Mouse (Mus musculus): ENCODE data around the gene Smim20. TPM values are rescaled to one million over a fixed set of nuclear protein-coding genes. Genes with fewer than 3 reads are reported as not detected.

Gene Smim20
- polyA plus RNA-seq, 1 experiment = 45.9 TPM

DNA sequence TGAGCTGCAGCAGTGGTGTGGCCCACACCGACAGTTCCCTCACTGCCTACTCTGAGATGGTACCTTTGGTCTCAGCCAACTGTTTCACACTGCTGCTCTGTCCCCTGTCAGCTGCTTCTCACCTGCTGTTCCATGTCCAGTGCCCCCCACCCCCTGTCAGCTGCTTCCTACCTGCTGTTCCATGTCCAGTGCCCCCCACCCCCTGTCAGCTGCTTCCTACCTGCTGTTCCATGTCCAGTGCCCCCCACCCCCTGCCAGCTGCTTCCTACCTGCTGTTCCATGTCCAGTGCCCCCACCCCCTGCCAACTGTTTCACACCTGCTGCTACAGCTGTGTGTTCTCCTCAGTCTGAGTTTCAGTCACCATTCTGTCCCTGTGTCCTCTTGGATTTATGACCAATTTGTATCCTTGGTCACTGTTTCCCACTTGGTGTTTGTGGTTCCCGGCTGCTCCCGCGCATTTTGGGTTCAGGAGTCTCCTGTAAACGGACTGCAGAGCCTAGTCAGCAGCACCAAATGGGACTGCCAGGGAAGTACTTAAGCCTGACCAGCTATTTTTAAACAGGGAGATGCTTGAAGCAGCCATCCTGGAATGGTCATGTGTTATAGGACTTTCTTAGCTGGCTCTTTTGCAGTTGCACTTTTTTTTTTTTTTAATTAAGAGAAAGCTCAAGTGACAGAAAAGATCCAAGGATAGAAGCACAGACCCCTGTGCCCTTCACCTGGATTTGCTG, 7.0 kb downstream of the Smim20 start:
- H3K27me3 ChIP-seq (ENCODE audit: control insufficient read depth, insufficient read depth, low read length) = no peaks in the 10 kb centered on the region
- WGBS = 83% methylated on average over 5 of the region's 5 CpGs
- no peak overlapping the region for H3K27ac ChIP-seq (ENCODE audit: insufficient read depth, low read depth, low read length)
- H3K36me3 ChIP-seq (ENCODE audit: control insufficient read depth, insufficient read depth, low read length) = peaks cover 27% of the 10 kb centered on the region
- no peak overlapping the region for H3K4me3 ChIP-seq (ENCODE audit: low read depth, low read length)
- H3K4me1 ChIP-seq (ENCODE audit: control insufficient read depth, insufficient read depth, insufficient read length, low read length) = no peaks in the 10 kb centered on the region; the same call in 1 of the 2 replicates
- no peak for TF ChIP-seq POLR2A (IDR thresholded peaks at IDR 0.05; ENCODE audit: low read depth, low read length)
- TF ChIP-seq CTCF (IDR thresholded peaks at IDR 0.05; ENCODE audit: extremely low read depth, insufficient read length, insufficient replicate concordance, low read depth, low read length) = no peak

DNA sequence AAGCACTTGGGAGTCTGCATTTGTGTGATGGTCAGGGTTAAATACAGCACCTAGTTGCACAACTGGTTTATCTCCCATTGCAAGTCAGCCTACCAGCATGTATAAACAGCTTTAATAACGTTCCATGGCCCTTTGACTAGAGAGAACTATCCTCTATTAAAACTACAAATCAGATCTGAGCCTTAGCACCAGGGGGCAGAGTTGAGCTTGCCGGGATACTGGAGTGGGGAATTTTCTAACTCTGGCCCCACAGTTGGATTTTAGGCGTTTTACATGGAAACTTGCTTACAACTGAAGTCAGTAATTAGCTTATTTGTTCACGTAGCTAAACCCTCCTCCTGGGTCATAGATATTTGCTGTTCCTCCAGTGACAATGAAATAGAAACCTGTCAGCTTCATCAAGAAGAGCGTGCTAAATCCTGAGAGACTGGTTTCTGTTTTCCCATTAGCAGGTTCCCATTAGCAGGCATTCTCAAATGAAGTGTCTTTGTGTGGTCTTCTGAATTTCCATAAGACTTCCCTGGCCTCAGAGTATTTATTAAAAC, 8.0 kb downstream of the Smim20 start:
- Histone ChIP-seq H3K27ac (ENCODE audit: insufficient read depth, low read depth, low read length) (no peak overlapping the region), H3K36me3 (ENCODE audit: control insufficient read depth, insufficient read depth, low read length) (peaks cover 27% of the 10 kb centered on the region), H3K4me1 (ENCODE audit: control insufficient read depth, insufficient read depth, insufficient read length, low read length) (no peaks in the 10 kb centered on the region), H3K4me3 (ENCODE audit: low read depth, low read length) (no peak overlapping the region), H3K27me3 (ENCODE audit: control insufficient read depth, insufficient read depth, low read length) (no peaks in the 10 kb centered on the region)
- peak; percentile 34; the same call in 1 of the 2 replicates for TF ChIP-seq CTCF (IDR thresholded peaks at IDR 0.05; ENCODE audit: extremely low read depth, insufficient read length, insufficient replicate concordance, low read depth, low read length)
- TF ChIP-seq POLR2A (IDR thresholded peaks at IDR 0.05; ENCODE audit: low read depth, low read length) = no peak
- 62% methylated on average over 5 of the region's 5 CpGs for WGBS

GRCm38 (mm10) chr5:53275376-53275775, 8.5 kb downstream of the Smim20 start:
- Histone ChIP-seq H3K4me1 (ENCODE audit: control insufficient read depth, insufficient read depth, insufficient read length, low read length) (no peaks in the 10 kb centered on the region), H3K36me3 (ENCODE audit: control insufficient read depth, insufficient read depth, low read length) (peaks cover 27% of the 10 kb centered on the region), H3K27ac (ENCODE audit: insufficient read depth, low read depth, low read length) (no peak overlapping the region), H3K27me3 (ENCODE audit: control insufficient read depth, insufficient read depth, low read length) (no peaks in the 10 kb centered on the region), H3K4me3 (ENCODE audit: low read depth, low read length) (no peak overlapping the region)
- TF ChIP-seq POLR2A (IDR thresholded peaks at IDR 0.05; ENCODE audit: low read depth, low read length) = no peak
- TF ChIP-seq CTCF (IDR thresholded peaks at IDR 0.05; ENCODE audit: extremely low read depth, insufficient read length, insufficient replicate concordance, low read depth, low read length) = no peak
- WGBS = 77% methylated on average over 3 of the region's 3 CpGs

DNA sequence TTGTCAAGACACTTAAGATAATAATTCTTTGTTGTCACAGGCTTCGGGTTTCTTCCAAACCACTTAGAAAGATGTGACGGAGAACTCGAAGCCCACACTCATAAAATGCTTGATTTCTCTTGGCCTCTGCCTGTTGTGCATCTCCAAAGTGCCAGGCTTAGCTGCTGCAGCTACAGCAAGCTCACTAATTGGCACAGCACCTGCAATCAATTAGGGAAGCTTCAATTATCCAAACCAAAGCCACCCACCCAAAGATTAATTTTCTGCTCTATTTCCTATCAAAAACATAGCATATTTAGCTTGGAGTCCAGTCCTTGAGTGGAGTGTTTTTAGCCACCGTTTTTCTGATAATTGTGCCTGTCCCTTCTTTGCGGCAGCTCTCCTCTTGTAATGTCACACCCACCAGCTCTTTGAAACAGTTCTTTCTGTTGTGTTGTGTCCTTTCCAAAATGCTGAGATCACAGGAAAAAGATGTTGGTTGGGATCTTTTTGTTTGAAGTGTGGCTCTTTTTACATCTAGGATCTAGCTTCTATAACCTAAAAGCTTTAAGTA, 9.7 kb downstream of the Smim20 start:
- no peaks in the 10 kb centered on the region for H3K27me3 ChIP-seq (ENCODE audit: control insufficient read depth, insufficient read depth, low read length)
- H3K27ac ChIP-seq (ENCODE audit: insufficient read depth, low read depth, low read length) = no peak overlapping the region
- H3K4me1 ChIP-seq (ENCODE audit: control insufficient read depth, insufficient read depth, insufficient read length, low read length) = no peaks in the 10 kb centered on the region
- no peak overlapping the region for H3K4me3 ChIP-seq (ENCODE audit: low read depth, low read length)
- WGBS = 78% methylated on average over 5 of the region's 5 CpGs
- H3K36me3 ChIP-seq (ENCODE audit: control insufficient read depth, insufficient read depth, low read length) = peaks cover 33% of the 10 kb centered on the region
- TF ChIP-seq CTCF (IDR thresholded peaks at IDR 0.05; ENCODE audit: extremely low read depth, insufficient read length, insufficient replicate concordance, low read depth, low read length) = no peak
- TF ChIP-seq POLR2A (IDR thresholded peaks at IDR 0.05; ENCODE audit: low read depth, low read length) = no peak

- no peak overlapping the region for H3K4me3 ChIP-seq (ENCODE audit: low read depth, low read length)
- TF ChIP-seq POLR2A (IDR thresholded peaks at IDR 0.05; ENCODE audit: low read depth, low read length) = no peak
- TF ChIP-seq CTCF (IDR thresholded peaks at IDR 0.05; ENCODE audit: extremely low read depth, insufficient read length, insufficient replicate concordance, low read depth, low read length) = no peak
- no peaks in the 10 kb centered on the region for H3K27me3 ChIP-seq (ENCODE audit: control insufficient read depth, insufficient read depth, low read length)
- WGBS = 91% methylated on average over 4 of the region's 4 CpGs
- peaks cover 33% of the 10 kb centered on the region for H3K36me3 ChIP-seq (ENCODE audit: control insufficient read depth, insufficient read depth, low read length)
- no peak overlapping the region for H3K27ac ChIP-seq (ENCODE audit: insufficient read depth, low read depth, low read length)
- H3K4me1 ChIP-seq (ENCODE audit: control insufficient read depth, insufficient read depth, insufficient read length, low read length) = no peaks in the 10 kb centered on the region
Measured at GRCm38 (mm10) chr5:53277716-53278263, 10.9 kb downstream of the Smim20 start.

DNA sequence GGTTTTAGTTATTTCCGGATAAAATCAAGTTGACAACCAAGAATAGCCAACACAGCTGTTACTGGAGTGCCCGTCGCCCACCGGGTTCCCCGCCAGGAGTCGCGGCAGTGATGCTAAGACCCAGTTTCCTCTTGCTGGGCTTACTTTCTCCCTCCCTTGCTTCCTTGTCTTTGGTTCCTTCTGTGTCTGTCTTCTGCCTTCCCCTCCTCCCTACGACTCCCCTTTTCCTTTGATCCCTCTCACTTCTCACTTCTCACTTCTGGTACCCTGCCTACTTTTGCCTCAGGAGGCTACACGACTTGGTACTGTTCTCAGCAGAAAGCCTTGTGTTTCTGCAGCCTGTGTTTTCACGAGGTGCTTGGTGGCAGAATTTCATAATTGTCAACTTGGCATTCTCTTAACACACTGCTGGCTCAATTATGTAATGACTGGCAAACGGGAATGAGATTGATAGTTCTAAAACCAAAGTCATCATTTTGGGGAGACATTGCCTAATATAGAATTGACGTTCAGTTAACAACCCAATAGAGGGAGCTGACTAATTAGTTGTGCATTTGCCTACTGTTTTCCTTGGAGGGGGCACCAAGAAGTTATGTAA, 12.4 kb downstream of the Smim20 start:
- Histone ChIP-seq H3K4me3 (ENCODE audit: low read depth, low read length) (no peak overlapping the region), H3K27me3 (ENCODE audit: control insufficient read depth, insufficient read depth, low read length) (no peaks in the 10 kb centered on the region), H3K4me1 (ENCODE audit: control insufficient read depth, insufficient read depth, insufficient read length, low read length) (no peaks in the 10 kb centered on the region), H3K36me3 (ENCODE audit: control insufficient read depth, insufficient read depth, low read length) (peaks cover 31% of the 10 kb centered on the region), H3K27ac (ENCODE audit: insufficient read depth, low read depth, low read length) (no peak overlapping the region)
- 84% methylated on average over 12 of the region's 12 CpGs for WGBS
- TF ChIP-seq POLR2A (IDR thresholded peaks at IDR 0.05; ENCODE audit: low read depth, low read length) = no peak
- no peak for TF ChIP-seq CTCF (IDR thresholded peaks at IDR 0.05; ENCODE audit: extremely low read depth, insufficient read length, insufficient replicate concordance, low read depth, low read length)

DNA sequence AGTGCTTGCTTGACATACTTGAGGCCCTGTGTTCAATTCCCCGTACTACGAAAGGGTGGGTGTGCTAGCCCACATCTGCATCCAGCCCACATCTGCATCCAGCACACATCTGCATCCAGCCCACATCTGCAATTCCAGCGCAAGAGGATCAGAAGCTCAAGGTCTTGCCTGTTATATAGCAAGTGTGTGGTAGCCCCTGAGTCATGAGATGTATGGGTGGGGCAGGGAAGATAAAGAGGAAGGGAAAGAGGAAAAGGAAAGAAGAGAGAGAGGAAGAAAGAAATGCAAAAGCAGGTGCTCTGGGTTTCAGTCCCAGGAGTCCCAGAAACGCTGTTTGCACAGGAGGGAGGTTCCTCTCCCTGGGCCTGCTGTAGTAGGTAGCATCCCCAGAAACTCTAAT, 15.6 kb downstream of the Smim20 start:
- Histone ChIP-seq H3K4me1 (ENCODE audit: control insufficient read depth, insufficient read depth, insufficient read length, low read length) (no peaks in the 10 kb centered on the region), H3K36me3 (ENCODE audit: control insufficient read depth, insufficient read depth, low read length) (peaks cover 21% of the 10 kb centered on the region), H3K27ac (ENCODE audit: insufficient read depth, low read depth, low read length) (no peak overlapping the region), H3K4me3 (ENCODE audit: low read depth, low read length) (no peak overlapping the region), H3K27me3 (ENCODE audit: control insufficient read depth, insufficient read depth, low read length) (no peaks in the 10 kb centered on the region)
- TF ChIP-seq CTCF (IDR thresholded peaks at IDR 0.05; ENCODE audit: extremely low read depth, insufficient read length, insufficient replicate concordance, low read depth, low read length) = no peak
- no peak for TF ChIP-seq POLR2A (IDR thresholded peaks at IDR 0.05; ENCODE audit: low read depth, low read length)
- WGBS = 80% methylated on average over 4 of the region's 4 CpGs
